Mouse (Mus musculus) cerebellum, adult 9-10 months (tissue): ENCODE measurements at regions not wholly inside any gene's neighbourhood (a gene's known extent, or its start where the extent isn't known, plus 50 kb on each side); places are given as distances from the start of the nearest gene placed in this dataset.

ENCODE experiments used
- DNase-seq: peaks from one replicate; pipeline ENCODE4 v3.0.0; 2022

DNA sequence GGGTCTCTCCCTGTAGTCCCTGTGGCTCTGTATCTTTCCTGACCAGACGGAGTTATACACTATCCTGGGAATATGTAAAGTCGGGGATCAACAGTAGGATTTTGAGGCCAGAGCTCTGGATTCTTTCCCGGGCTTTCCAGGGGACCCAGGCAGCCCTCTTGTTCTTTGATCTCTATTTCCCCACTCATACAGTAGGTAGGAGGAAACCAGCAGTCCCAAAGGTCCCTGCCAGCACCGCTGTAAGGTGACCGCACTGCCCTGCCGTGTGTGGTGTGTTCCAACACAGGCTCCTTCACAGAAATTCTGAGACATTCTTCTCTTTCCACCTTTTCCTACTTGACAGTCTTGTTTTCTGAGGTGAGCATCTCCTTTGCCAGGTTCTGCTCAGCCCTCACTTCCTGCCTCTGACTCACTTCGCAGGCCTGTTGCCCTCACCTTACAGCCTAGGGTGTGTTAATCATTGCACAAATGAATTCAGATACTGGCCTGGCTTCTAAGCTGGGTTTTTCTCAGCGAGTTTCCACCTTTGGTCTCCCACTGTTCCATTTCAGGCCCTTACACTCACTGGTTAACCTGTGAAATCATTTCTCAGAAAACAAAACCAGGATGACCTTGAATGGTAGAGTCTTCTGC is 53.0 kb upstream of the Shb start:
- no peak for DNase-seq

DNA sequence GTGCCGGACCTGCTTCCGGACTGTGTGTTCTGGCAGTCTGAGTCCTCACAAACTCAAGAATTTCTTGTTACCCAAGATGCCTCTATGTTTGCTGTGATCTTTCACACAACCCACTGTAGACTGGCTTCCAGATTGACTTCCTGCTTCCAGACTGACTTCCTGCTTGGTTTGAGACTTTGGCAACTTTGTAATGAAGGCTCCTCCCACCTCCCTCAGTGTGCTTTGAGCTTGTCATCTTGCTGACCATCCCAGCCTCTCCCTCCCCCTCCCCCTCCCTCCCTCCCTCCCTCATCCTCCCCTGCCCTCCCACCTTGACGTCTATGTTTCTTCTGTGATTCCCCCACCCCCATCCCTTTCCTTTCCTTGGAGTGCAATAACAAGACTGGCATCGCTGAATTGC is 51.7 kb upstream of the Shb start:
- DNase-seq = no peak

DNA sequence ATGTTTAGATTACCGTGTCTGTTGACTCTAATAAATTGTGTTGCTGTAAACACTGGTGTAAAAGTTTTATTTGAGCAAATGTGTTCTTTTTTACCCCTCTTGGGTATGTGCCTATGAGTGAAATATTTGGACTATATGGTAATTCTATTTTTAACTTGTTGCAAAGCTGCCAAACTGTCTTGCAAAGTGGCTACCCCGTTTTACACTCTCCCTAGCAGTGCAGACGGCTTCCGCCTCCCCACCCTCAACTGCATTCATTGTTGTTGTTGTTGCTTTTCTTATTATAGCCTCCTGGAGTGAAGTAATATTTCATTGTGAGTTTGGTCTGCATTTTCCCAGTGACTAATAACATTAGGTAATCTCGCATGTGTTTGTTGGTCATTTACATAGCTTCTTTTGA is 50.2 kb upstream of the Shb start:
- no peak for DNase-seq
